Mouse (Mus musculus): ENCODE measurements around the gene Ctsf. TPM values are rescaled to one million over a fixed set of nuclear protein-coding genes. Genes with fewer than 3 reads are reported as not detected.

Ctsf gene
- polyA plus RNA-seq, 1 experiment from 2014 or later, result 49.4 TPM

DNA sequence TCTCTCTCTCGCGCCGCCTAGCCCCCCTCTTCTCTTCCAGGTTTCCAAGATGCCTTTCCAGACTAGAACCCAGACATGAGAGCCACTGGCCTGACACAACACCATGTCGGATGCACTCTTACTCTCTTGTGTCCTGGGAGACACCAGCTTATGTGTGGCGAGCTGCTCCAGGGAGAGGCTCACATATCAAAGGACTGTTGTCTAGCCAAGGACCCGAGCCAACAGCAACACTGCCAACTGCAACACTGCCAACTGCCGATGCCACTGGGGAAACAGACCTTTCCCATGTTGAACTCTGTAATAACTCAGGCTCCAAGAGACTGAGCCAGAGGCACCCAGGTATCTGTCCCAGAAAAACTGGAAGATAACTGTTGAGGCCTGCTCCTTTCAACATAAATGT lies 25.8 kb upstream of the Ctsf start:
- Histone ChIP-seq H3K4me3 (ENCODE audit: low read depth, low read length) (no peak overlapping the region), H3K27ac (ENCODE audit: low read depth) (no peak overlapping the region), H3K9ac (replicated peaks) (no peak overlapping the region), H3K27me3 (ENCODE audit: insufficient read depth, low read length) (no peaks in the 10 kb centered on the region), H3K4me2 (ENCODE audit: low read depth, low read length) (no peak overlapping the region), H3K9me3 (ENCODE audit: low read length) (no peaks in the 10 kb centered on the region), H3K4me1 (ENCODE audit: insufficient read depth) (no peaks in the 10 kb centered on the region), H3K36me3 (replicated peaks; ENCODE audit: insufficient read depth, low read length) (peaks cover 25% of the 10 kb centered on the region)
- TF ChIP-seq CTCF (IDR thresholded peaks at IDR 0.05; ENCODE audit: low read depth) (no peak), EP300 (IDR thresholded peaks at IDR 0.05; ENCODE audit: low read depth) (no peak)
- WGBS (ENCODE audit: insufficient replicate concordance), result 86% methylated on average over 7 of the region's 7 CpGs
- ATAC-seq (no peak), DNase-seq (no peak)

DNA sequence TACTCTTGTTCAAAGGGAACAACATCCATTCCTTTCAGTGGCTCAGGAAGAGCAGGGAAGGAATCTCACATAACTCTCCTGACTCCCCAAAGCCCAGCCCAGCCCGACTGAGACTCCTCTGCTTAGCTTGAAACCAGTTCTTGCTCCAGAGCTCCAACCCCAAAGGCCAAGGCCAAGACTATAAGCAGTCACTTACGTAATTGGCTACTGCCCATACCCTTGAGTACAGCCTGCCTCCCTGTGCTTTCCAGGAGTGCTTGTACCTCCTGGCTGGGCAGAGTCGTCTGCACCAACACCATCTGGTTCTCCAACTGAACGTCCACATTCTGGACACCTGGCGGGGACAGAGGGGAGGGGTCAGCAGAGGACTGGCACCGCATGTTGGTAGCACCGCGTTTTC lies 21.0 kb upstream of the Ctsf start:
- TF ChIP-seq CTCF (IDR thresholded peaks at IDR 0.05; ENCODE audit: low read depth) (no peak), EP300 (IDR thresholded peaks at IDR 0.05; ENCODE audit: low read depth) (no peak)
- Histone ChIP-seq H3K36me3 (replicated peaks; ENCODE audit: insufficient read depth, low read length) (peaks cover 17% of the 10 kb centered on the region; the same call in 1 of the 2 replicates), H3K9ac (replicated peaks) (no peak overlapping the region), H3K27me3 (ENCODE audit: insufficient read depth, low read length) (no peaks in the 10 kb centered on the region), H3K4me3 (ENCODE audit: low read depth, low read length) (no peak overlapping the region), H3K4me2 (ENCODE audit: low read depth, low read length) (no peak overlapping the region), H3K9me3 (ENCODE audit: low read length) (no peaks in the 10 kb centered on the region), H3K4me1 (ENCODE audit: insufficient read depth) (peaks cover 20% of the 10 kb centered on the region), H3K27ac (ENCODE audit: low read depth) (no peak overlapping the region)
- WGBS (ENCODE audit: insufficient replicate concordance), result 89% methylated on average over 8 of the region's 8 CpGs
- ATAC-seq (no peak), DNase-seq (no peak)

DNA sequence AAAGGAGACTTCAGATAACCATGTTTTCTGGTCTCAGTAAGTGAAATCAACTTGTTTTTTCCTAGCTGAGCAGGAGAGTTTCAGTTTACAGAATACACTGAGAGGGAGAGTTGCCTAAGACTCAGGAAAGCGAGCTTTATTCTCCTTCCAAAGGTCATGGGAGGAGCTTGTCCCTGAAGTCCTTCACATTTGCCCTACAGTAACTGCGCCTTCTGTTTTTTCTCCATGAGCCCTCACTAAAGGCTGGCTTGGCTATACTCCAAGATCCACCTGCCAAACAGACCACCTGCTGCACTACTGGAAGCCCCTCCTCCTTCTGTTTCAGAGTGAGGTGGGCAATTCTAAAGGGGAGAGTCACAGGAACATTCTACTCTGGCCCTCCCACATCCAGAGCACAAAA lies 18.8 kb upstream of the Ctsf start:
- H3K27me3 ChIP-seq (ENCODE audit: insufficient read depth, low read length), result peaks cover 11% of the 10 kb centered on the region
- H3K4me1 ChIP-seq (ENCODE audit: insufficient read depth), result peaks cover 28% of the 10 kb centered on the region
- TF ChIP-seq CTCF (IDR thresholded peaks at IDR 0.05; ENCODE audit: low read depth), result no peak
- TF ChIP-seq EP300 (IDR thresholded peaks at IDR 0.05; ENCODE audit: low read depth), result peak; percentile 71; the same call in 1 of the 2 replicates
- peak overlapping the region; percentile 89 for H3K27ac ChIP-seq (ENCODE audit: low read depth)
- H3K4me2 ChIP-seq (ENCODE audit: low read depth, low read length), result peak overlapping the region; percentile 40
- peaks cover 8% of the 10 kb centered on the region; the same call in 1 of the 2 replicates for H3K36me3 ChIP-seq (replicated peaks; ENCODE audit: insufficient read depth, low read length)
- no peaks in the 10 kb centered on the region for H3K9me3 ChIP-seq (ENCODE audit: low read length)
- 56% methylated on average over 2 of the region's 2 CpGs for WGBS (ENCODE audit: insufficient replicate concordance)
- H3K4me3 ChIP-seq (ENCODE audit: low read depth, low read length), result no peak overlapping the region
- H3K9ac ChIP-seq (replicated peaks), result peak overlapping the region; percentile 33
- no peak for DNase-seq
- peak; percentile 40 for ATAC-seq

DNA sequence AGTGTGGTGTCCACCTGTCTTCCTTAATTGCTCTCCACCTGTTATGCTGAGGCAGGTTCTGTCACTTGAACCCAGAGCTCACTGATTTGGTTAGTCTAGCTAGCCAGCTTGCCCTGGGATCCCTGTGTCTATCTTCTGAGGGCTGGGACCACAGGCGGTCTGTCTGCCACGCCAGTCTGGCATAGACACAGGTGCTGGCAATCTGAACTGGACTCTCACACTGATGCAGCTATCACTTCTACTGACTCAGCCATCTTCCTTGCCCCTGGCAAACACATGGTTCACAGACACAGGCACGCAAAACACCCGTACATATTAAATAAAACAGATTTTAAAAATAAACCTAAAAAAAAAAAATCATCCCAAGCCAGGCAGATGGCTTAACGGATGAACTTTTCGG lies 17.9 kb upstream of the Ctsf start:
- H3K27me3 ChIP-seq (ENCODE audit: insufficient read depth, low read length), result peaks cover 17% of the 10 kb centered on the region
- H3K9ac ChIP-seq (replicated peaks), result no peak overlapping the region
- no peaks in the 10 kb centered on the region for H3K9me3 ChIP-seq (ENCODE audit: low read length)
- peak overlapping the region; percentile 100; the same call in 1 of the 2 replicates for H3K4me2 ChIP-seq (ENCODE audit: low read depth, low read length)
- peaks cover 28% of the 10 kb centered on the region for H3K4me1 ChIP-seq (ENCODE audit: insufficient read depth)
- peaks cover 8% of the 10 kb centered on the region; the same call in 1 of the 2 replicates for H3K36me3 ChIP-seq (replicated peaks; ENCODE audit: insufficient read depth, low read length)
- DNase-seq (no peak), ATAC-seq (no peak)
- peak overlapping the region; percentile 89 for H3K27ac ChIP-seq (ENCODE audit: low read depth)
- 85% methylated on average over 6 of the region's 6 CpGs for WGBS (ENCODE audit: insufficient replicate concordance)
- TF ChIP-seq CTCF (IDR thresholded peaks at IDR 0.05; ENCODE audit: low read depth) (no peak), EP300 (IDR thresholded peaks at IDR 0.05; ENCODE audit: low read depth) (no peak)
- no peak overlapping the region for H3K4me3 ChIP-seq (ENCODE audit: low read depth, low read length)

DNA sequence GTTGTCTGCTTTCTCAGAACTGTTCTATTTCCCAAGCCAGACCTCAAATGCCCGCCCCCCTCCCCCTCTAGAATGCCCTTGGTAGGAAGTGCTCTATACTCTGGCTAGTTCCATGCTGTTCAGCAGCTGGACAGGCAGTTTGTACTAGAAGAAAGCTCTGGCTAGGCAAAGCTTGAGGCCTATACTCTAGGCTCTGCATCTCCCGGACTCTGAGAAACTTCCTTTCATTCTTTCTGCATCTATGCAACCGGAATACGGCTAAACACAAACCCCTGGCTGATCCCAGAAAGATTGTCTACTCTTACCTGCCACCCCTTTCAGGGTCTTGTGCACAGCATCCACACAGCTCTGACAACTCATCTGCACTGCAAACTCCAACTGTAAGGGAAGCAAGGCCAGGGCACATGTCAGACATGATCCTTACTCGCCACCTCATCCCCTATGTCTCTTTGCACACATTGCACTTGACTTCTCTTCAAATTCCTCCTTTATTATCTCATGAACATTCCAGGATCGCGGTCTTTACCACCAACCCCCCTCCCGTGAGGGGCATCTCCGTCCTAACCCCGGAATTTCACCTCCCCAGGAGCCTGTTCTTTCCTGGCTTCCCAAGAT lies 16.3 kb upstream of the Ctsf start:
- Histone ChIP-seq H3K9me3 (ENCODE audit: low read length) (no peaks in the 10 kb centered on the region), H3K27ac (ENCODE audit: low read depth) (peak overlapping the region; percentile 89), H3K9ac (replicated peaks) (peak overlapping the region; percentile 90), H3K4me2 (ENCODE audit: low read depth, low read length) (peak overlapping the region; percentile 100), H3K4me3 (ENCODE audit: low read depth, low read length) (peak overlapping the region; percentile 73), H3K27me3 (ENCODE audit: insufficient read depth, low read length) (peaks cover 17% of the 10 kb centered on the region), H3K4me1 (ENCODE audit: insufficient read depth) (peaks cover 28% of the 10 kb centered on the region), H3K36me3 (replicated peaks; ENCODE audit: insufficient read depth, low read length) (0 out of 2 replicates have a peak, but pooled peaks cover 2% of the 10 kb centered on the region)
- peak; percentile 28 for ATAC-seq
- DNase-seq, result no peak
- WGBS (ENCODE audit: insufficient replicate concordance), result 28% methylated on average over 10 of the region's 10 CpGs
- TF ChIP-seq EP300 (IDR thresholded peaks at IDR 0.05; ENCODE audit: low read depth), result no peak
- TF ChIP-seq CTCF (IDR thresholded peaks at IDR 0.05; ENCODE audit: low read depth), result no peak

DNA sequence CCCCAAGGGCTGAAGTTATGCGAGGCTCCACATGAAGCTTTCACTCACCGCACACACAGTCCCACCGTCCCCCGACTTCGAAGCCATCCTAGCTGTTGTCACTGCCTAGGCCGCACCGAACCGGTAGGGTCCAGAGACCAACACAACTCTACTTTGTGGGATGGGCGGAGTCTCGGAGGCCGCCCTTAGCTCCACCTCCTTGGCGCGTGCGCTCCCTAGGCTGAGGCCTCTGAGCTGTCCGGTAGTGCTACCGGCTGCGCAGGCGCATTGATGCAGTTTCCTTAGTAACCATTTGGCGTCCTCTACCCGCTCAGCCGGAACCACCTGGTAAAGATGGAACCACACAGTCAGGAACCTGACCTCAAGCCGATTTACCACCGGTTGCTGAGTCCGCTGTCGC lies 15.8 kb upstream of the Ctsf start, which contains the start of the genes Ccs and Ccdc87:
Gene Ccs, minus strand, starts transcription at position 184 of the 400 bp plus-strand sequence.
Gene Ccdc87, plus strand, starts transcription at position 218 of the 400 bp plus-strand sequence.
- Histone ChIP-seq H3K4me2 (ENCODE audit: low read depth, low read length) (peak within 1 kb of the TSS; percentile 100), H3K36me3 (replicated peaks; ENCODE audit: insufficient read depth, low read length) (0 out of 2 replicates have a peak, but pooled peaks cover 2% of the 10 kb centered on the region), H3K27ac (ENCODE audit: low read depth) (peak within 1 kb of the TSS; percentile 89), H3K9ac (replicated peaks) (peak within 1 kb of the TSS; percentile 90), H3K9me3 (ENCODE audit: low read length) (no peaks in the 10 kb centered on the region), H3K27me3 (ENCODE audit: insufficient read depth, low read length) (peaks cover 17% of the 10 kb centered on the region), H3K4me3 (ENCODE audit: low read depth, low read length) (peak within 1 kb of the TSS; percentile 73), H3K4me1 (ENCODE audit: insufficient read depth) (peaks cover 28% of the 10 kb centered on the region)
- no peak for TF ChIP-seq EP300 (IDR thresholded peaks at IDR 0.05; ENCODE audit: low read depth)
- no peak for TF ChIP-seq CTCF (IDR thresholded peaks at IDR 0.05; ENCODE audit: low read depth)
- DNase-seq, result peak; percentile 96
- under 1% methylated on average over 25 of the region's 25 CpGs for WGBS (ENCODE audit: insufficient replicate concordance)
- ATAC-seq, result peak; percentile 95

Measured in liver, postnatal 0 days (tissue).